Mouse (Mus musculus) E14TG2a.4 (cell line): ENCODE measurements around the gene Cd38.

Experiments used
- CTCF ChIP-seq: conservative IDR thresholded peaks from 2 replicates; pipeline ENCODE4 v1.5.1; 2014; ENCODE audit warnings: low read length
- NANOG ChIP-seq: IDR thresholded peaks from 2 replicates; pipeline ENCODE4 v1.6.1; 2014; ENCODE audit warnings: borderline replicate concordance, low read length, mixed read lengths

DNA sequence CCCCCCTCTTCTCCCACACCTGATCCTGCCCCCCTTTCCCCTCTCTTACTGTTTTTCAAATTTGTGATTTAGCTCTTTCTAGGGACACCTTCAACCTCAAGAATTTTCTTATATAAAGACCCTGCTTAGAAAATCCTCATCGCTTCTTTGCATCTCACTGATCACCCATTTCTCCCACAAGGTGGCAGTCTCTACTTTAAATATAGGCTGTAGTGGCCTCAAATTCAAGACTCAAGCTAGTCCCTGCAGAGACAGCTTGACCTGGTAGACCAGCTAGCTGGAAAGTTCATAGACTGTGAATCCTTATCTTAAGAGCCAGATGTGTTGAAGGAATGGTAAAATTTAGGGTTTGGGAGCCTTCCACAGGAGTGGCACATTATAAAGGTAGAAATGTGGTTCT lies 24.0 kb downstream of the Cd38 start:
- peak; percentile 33; the same call in 1 of the 2 replicates for TF ChIP-seq CTCF
- TF ChIP-seq NANOG, result no peak
